Mouse (Mus musculus): ENCODE data around the gene Sirpa. TPM values are rescaled to one million over a fixed set of nuclear protein-coding genes. Genes with fewer than 3 reads are reported as not detected.

The Sirpa gene
- polyA plus RNA-seq, 1 experiment from 2014 or later = 30.1 TPM

DNA sequence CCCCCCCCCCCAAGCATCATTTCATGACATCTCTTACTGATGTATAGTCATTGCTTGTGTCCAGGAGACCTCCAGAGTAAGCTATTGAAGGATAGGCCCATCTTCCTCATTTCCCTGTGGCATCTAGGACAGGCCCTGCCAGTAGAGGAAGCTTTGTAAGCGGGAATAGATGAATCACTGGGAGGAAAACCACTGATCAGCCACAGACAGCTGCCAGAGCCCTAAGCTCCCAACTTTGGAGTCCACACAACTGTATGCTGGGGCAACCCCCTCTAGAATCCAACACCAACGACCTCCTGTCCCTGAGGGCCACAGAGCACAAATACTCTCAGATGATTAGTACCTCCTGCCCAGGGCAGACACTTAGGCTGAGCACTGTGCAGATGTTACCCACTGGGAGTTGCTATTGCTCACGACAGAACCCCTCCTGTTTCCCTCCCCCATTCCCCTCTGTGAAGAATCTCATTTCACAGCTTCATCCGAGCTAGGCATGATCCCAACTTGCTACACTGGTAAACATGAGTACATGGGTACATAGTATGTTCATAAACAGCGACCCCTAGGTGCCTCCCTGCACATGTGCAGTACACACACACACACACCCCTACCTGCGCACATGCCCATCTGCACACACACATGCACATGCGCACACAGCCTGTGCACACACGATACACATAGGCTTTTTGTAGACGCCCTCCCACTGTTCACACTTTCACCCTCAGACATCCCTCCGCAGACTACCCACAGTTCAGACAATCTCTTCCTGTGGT is 9.4 kb downstream of the Sirpa start:
- Histone ChIP-seq H3K4me3 (ENCODE audit: low read depth, low read length) (no peak overlapping the region), H3K36me3 (ENCODE audit: insufficient read depth, low read length) (no peaks in the 10 kb centered on the region), H3K4me1 (ENCODE audit: insufficient read depth, low read depth, low read length) (no peaks in the 10 kb centered on the region), H3K9ac (replicated peaks; ENCODE audit: low read depth) (no peak overlapping the region), H3K27me3 (replicated peaks; ENCODE audit: insufficient read depth, low read length) (no peaks in the 10 kb centered on the region), H3K27ac (ENCODE audit: low read length) (no peak overlapping the region), H3K4me2 (replicated peaks; ENCODE audit: low read depth, low read length) (no peak overlapping the region), H3K9me3 (ENCODE audit: low read length) (no peaks in the 10 kb centered on the region)
- TF ChIP-seq CTCF (IDR thresholded peaks at IDR 0.05) (peak; percentile 10; the same call in 1 of the 2 replicates), EP300 (IDR thresholded peaks at IDR 0.05) (no peak)
- WGBS = 83% methylated on average over 10 of the region's 10 CpGs
- ATAC-seq (no peak), DNase-seq (ENCODE audit: low spot score) (no peak)

DNA sequence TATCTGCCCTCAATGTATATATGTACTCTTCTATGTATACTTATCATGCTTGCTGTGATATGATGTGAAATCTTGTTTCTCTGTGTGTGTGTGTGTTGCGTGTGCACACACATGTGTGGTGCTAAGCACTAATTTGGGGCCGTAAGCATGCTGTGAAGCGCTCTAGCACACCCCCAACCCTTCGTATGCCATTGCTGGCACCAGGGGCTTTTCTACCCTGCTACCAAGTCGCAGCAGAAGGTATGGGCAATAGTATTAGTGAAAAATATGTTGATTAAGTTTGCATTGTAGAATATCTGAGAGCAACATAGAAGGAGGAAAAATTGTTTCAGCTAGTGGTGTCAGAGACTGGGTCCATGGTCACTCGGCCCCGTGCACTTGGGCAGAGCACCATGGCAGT is 10.2 kb downstream of the Sirpa start:
- ATAC-seq (no peak), DNase-seq (ENCODE audit: low spot score) (no peak)
- no peaks in the 10 kb centered on the region for H3K36me3 ChIP-seq (ENCODE audit: insufficient read depth, low read length)
- no peaks in the 10 kb centered on the region for H3K4me1 ChIP-seq (ENCODE audit: insufficient read depth, low read depth, low read length)
- no peak overlapping the region for H3K9ac ChIP-seq (replicated peaks; ENCODE audit: low read depth)
- TF ChIP-seq EP300 (IDR thresholded peaks at IDR 0.05) (no peak), CTCF (IDR thresholded peaks at IDR 0.05) (no peak)
- H3K27ac ChIP-seq (ENCODE audit: low read length) = no peak overlapping the region
- H3K4me2 ChIP-seq (replicated peaks; ENCODE audit: low read depth, low read length) = no peak overlapping the region
- no peaks in the 10 kb centered on the region for H3K9me3 ChIP-seq (ENCODE audit: low read length)
- H3K27me3 ChIP-seq (replicated peaks; ENCODE audit: insufficient read depth, low read length) = no peaks in the 10 kb centered on the region
- 92% methylated on average over 7 of the region's 7 CpGs for WGBS
- no peak overlapping the region for H3K4me3 ChIP-seq (ENCODE audit: low read depth, low read length)

DNA sequence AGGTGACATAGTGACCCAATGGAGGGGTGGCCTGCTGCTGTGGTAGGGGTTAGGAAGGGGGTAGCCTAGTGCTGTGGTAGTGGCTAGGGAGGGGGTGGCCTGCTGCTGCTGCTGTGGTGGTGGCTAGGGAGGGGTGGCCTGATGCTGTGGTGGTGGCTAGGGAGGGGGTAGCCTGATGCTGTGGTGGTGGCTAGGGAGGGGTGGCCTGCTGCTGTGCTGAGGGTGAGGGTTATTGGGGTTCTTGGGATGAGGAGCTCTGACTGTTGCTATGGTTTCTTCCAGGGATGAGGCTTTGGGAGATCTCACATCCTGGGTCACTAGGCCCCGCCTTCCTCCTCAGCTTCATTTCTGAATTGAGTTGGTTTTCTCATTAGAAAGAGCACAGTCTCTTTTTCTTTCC is 10.9 kb downstream of the Sirpa start:
- peak; percentile 77 for ATAC-seq
- H3K4me2 ChIP-seq (replicated peaks; ENCODE audit: low read depth, low read length) = no peak overlapping the region
- H3K9me3 ChIP-seq (ENCODE audit: low read length) = no peaks in the 10 kb centered on the region
- 100% methylated on average over 1 of the region's 1 CpGs for WGBS
- H3K27me3 ChIP-seq (replicated peaks; ENCODE audit: insufficient read depth, low read length) = no peaks in the 10 kb centered on the region
- no peak overlapping the region for H3K27ac ChIP-seq (ENCODE audit: low read length)
- no peak for DNase-seq (ENCODE audit: low spot score)
- TF ChIP-seq EP300 (IDR thresholded peaks at IDR 0.05) = no peak
- TF ChIP-seq CTCF (IDR thresholded peaks at IDR 0.05) = no peak
- no peak overlapping the region for H3K9ac ChIP-seq (replicated peaks; ENCODE audit: low read depth)
- no peak overlapping the region for H3K4me3 ChIP-seq (ENCODE audit: low read depth, low read length)
- H3K36me3 ChIP-seq (ENCODE audit: insufficient read depth, low read length) = no peaks in the 10 kb centered on the region
- no peaks in the 10 kb centered on the region for H3K4me1 ChIP-seq (ENCODE audit: insufficient read depth, low read depth, low read length)

DNA sequence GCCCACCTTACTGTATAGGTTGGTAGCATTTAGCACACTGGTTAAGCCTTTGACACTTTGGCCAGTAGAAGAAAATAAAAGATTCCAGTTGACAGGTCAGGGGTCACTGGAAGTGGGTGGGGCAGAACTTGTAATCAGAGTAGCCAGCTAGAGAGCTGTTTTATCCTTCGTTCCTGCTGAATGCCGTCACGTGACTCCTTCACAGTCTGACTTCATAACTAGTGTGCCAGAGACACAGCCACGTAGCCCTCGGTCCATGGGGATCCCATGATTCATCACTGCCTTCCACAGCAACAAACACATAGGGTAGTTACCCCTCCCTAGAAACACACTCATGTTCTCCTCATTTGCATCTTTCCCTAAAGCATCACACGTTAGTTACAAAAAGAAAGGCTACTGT is 11.4 kb downstream of the Sirpa start:
- DNase-seq (ENCODE audit: low spot score) = no peak
- 50% methylated on average over 6 of the region's 6 CpGs for WGBS
- Histone ChIP-seq H3K4me3 (ENCODE audit: low read depth, low read length) (no peak overlapping the region), H3K36me3 (ENCODE audit: insufficient read depth, low read length) (no peaks in the 10 kb centered on the region), H3K27me3 (replicated peaks; ENCODE audit: insufficient read depth, low read length) (no peaks in the 10 kb centered on the region), H3K27ac (ENCODE audit: low read length) (no peak overlapping the region), H3K4me1 (ENCODE audit: insufficient read depth, low read depth, low read length) (no peaks in the 10 kb centered on the region), H3K9ac (replicated peaks; ENCODE audit: low read depth) (no peak overlapping the region), H3K9me3 (ENCODE audit: low read length) (no peaks in the 10 kb centered on the region), H3K4me2 (replicated peaks; ENCODE audit: low read depth, low read length) (no peak overlapping the region)
- TF ChIP-seq CTCF (IDR thresholded peaks at IDR 0.05) (no peak), EP300 (IDR thresholded peaks at IDR 0.05) (no peak)
- no peak for ATAC-seq

- H3K4me1 ChIP-seq (ENCODE audit: insufficient read depth, low read depth, low read length) = no peaks in the 10 kb centered on the region
- H3K4me3 ChIP-seq (ENCODE audit: low read depth, low read length) = no peak overlapping the region
- no peaks in the 10 kb centered on the region for H3K36me3 ChIP-seq (ENCODE audit: insufficient read depth, low read length)
- H3K4me2 ChIP-seq (replicated peaks; ENCODE audit: low read depth, low read length) = no peak overlapping the region
- no peak overlapping the region for H3K27ac ChIP-seq (ENCODE audit: low read length)
- H3K9me3 ChIP-seq (ENCODE audit: low read length) = no peaks in the 10 kb centered on the region
- no peaks in the 10 kb centered on the region for H3K27me3 ChIP-seq (replicated peaks; ENCODE audit: insufficient read depth, low read length)
- ATAC-seq (no peak), DNase-seq (ENCODE audit: low spot score) (no peak)
- H3K9ac ChIP-seq (replicated peaks; ENCODE audit: low read depth) = no peak overlapping the region
- TF ChIP-seq EP300 (IDR thresholded peaks at IDR 0.05) = no peak
- 79% methylated on average over 3 of the region's 3 CpGs for WGBS
These were observed 13.2 kb downstream of the Sirpa start for GRCm38 (mm10) chr2:129605816-129606215.

DNA sequence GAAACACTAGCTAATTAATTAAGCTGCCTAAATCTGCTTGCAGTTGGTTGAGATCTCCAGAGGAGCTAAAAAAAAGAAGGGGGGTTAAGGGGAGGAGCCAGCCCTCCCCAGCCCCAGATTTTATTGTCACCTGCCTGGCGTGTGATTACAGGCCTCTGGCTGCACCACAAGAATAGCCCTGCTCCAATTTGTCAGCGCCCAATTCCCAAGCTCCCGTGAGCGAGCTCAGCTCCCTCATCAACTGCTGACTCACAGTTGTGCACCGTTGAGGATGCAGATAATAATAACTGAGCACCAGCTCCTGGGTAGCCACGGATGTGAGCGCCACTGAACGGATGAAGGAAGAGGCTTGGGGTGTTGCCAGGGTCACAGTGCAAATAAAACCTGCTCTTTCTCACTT is 13.6 kb downstream of the Sirpa start:
- no peak overlapping the region for H3K4me2 ChIP-seq (replicated peaks; ENCODE audit: low read depth, low read length)
- no peak overlapping the region for H3K4me3 ChIP-seq (ENCODE audit: low read depth, low read length)
- no peak for DNase-seq (ENCODE audit: low spot score)
- H3K9me3 ChIP-seq (ENCODE audit: low read length) = no peaks in the 10 kb centered on the region
- 41% methylated on average over 8 of the region's 8 CpGs for WGBS
- H3K27ac ChIP-seq (ENCODE audit: low read length) = no peak overlapping the region
- H3K27me3 ChIP-seq (replicated peaks; ENCODE audit: insufficient read depth, low read length) = no peaks in the 10 kb centered on the region
- no peak for ATAC-seq
- no peak for TF ChIP-seq EP300 (IDR thresholded peaks at IDR 0.05)
- no peak for TF ChIP-seq CTCF (IDR thresholded peaks at IDR 0.05)
- H3K4me1 ChIP-seq (ENCODE audit: insufficient read depth, low read depth, low read length) = no peaks in the 10 kb centered on the region
- no peaks in the 10 kb centered on the region for H3K36me3 ChIP-seq (ENCODE audit: insufficient read depth, low read length)
- no peak overlapping the region for H3K9ac ChIP-seq (replicated peaks; ENCODE audit: low read depth)

Data from lung, postnatal 0 days (tissue).